15 mouse cellular contexts compared by ENCODE assay signal in the genomic region with DNA sequence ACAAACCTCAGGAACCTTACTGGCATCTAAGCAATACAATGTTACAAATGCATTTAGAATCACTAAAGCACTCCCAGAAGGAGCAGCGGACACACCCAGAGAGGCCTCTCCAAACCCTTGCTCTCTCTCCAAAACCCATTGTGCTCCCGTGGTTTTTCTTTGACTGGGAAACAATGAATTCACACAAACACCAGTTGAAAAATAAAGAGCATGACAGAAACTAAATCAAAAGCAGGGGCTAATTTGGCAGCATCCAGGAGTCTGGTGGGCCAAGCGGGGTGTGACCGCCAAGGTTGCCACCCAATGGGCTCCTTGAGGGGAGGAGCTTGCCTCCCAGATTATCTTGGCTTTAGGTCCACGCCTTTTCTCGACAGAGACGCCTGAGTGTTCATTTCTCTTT.
"Had no signal": no experiment of that assay in that cellular context is flagged by ENCODE, and none has a peak within 500 bp of the region (broad histone marks: within the 10 kb centered on the region; RNA-seq: fewer than 3 reads in every experiment).

No protein-coding gene starts in this region.

- DNase-seq: kidney, postnatal 14 days; liver; liver, embryonic 13.5 days; liver, postnatal 0 days; lung, postnatal 14 days; right cerebral cortex, postnatal 4 days; spleen, adult 18-20 months; thymus, postnatal 36 days had no signal

- H3K27ac ChIP-seq: kidney, embryonic 15.5 days; limb, embryonic 12.5 days; liver, embryonic 13.5 days; lung, embryonic 15.5 days; macrophage had no signal

- ATAC-seq: liver, postnatal 0 days; midbrain, embryonic 16.5 days had no signal

- H3K4me3 ChIP-seq: kidney, embryonic 15.5 days; limb, embryonic 12.5 days; liver, embryonic 13.5 days; lung, embryonic 15.5 days; megakaryocyte, embryonic 14.5 days had no signal

- H3K4me1 ChIP-seq: kidney, embryonic 15.5 days; liver, embryonic 13.5 days; lung, embryonic 15.5 days; megakaryocyte, embryonic 14.5 days had no signal

- H3K9ac ChIP-seq: kidney, embryonic 15.5 days; limb, embryonic 12.5 days; liver, embryonic 13.5 days; liver, postnatal 0 days; lung, embryonic 15.5 days had no signal

- H3K4me2 ChIP-seq: kidney, embryonic 15.5 days; limb, embryonic 12.5 days; liver, embryonic 13.5 days; lung, embryonic 15.5 days; midbrain, embryonic 11.5 days had no signal

- H3K9me3 ChIP-seq: kidney, embryonic 15.5 days; limb, embryonic 12.5 days; liver, embryonic 13.5 days; lung, embryonic 15.5 days; megakaryocyte, embryonic 14.5 days had no signal

- H3K36me3 ChIP-seq: kidney, embryonic 15.5 days; limb, embryonic 12.5 days; liver, embryonic 13.5 days; lung, embryonic 15.5 days had no signal

- H3K27me3 ChIP-seq: kidney, embryonic 15.5 days; limb, embryonic 12.5 days; liver, embryonic 13.5 days; lung, embryonic 15.5 days had no signal
